Mouse (Mus musculus) urinary bladder, postnatal 4 days (tissue): Measurements from ENCODE around the gene Nfib.

Experiments
- DNase-seq, 2 experiments: peaks; one replicate each; pipeline ENCODE4 v3.0.0; 2021 to 2022; ENCODE audit warnings: low spot score in 2 of 2

Nfib gene

GRCm38 (mm10) chr4:82249518-82250354 is 455.8 kb downstream of the Nfib start:
- no peak for DNase-seq

- DNase-seq = no peak
These were observed 456.6 kb downstream of the Nfib start for GRCm38 (mm10) chr4:82248961-82249360.

GRCm38 (mm10) chr4:82248031-82248430 is 457.5 kb downstream of the Nfib start:
- DNase-seq = no peak

- DNase-seq = no peak
These were observed 459.3 kb downstream of the Nfib start for GRCm38 (mm10) chr4:82246290-82246689.
